In genomic region chr6:115992981-115993380, GRCm38 (mm10) we compare ENCODE assay signal across 8 mouse cellular contexts. TPM values are rescaled to one million over a fixed set of nuclear protein-coding genes. Genes with fewer than 3 reads are reported as not detected.
DNase-seq lines count a peak whose midpoint lies in the region; ATAC-seq and TF ChIP-seq lines count a peak whose summit lies in the region.

No protein-coding gene starts in this region.

- 86% methylated on average over 6 of the region's 6 CpGs for WGBS in thymus, adult 2 months
- WGBS in liver, embryonic 15.5 days (ENCODE audit: insufficient replicate concordance), result 37% methylated on average over 6 of the region's 6 CpGs

- peak; percentile 38 for DNase-seq in thymus, adult 2 months
- no peak for DNase-seq in thymus, postnatal 10 days (ENCODE audit: low spot score in 2 of 2)
- no peak for DNase-seq in right cerebral cortex, adult 2 months (ENCODE audit: low spot score in 2 of 2)
- no peak for DNase-seq in gastrocnemius, postnatal 10 days
- DNase-seq in testis, postnatal 10 days (ENCODE audit: low spot score), result no peak

- no peak overlapping the region for H3K9ac ChIP-seq in liver, embryonic 15.5 days

- H3K9me3 ChIP-seq in erythroblast, embryonic 14.5 days (ENCODE audit: control insufficient read depth, low read length), result peaks cover 11% of the 10 kb centered on the region; the same call in 1 of the 2 replicates
- H3K9me3 ChIP-seq in liver, embryonic 15.5 days (replicated peaks), result no peaks in the 10 kb centered on the region

- peak overlapping the region; percentile 42 for H3K27ac ChIP-seq in thymus, adult 2 months (ENCODE audit: control insufficient read depth, insufficient read depth, low read length)
- H3K27ac ChIP-seq in liver, embryonic 15.5 days (replicated peaks), result no peak overlapping the region

- H3K36me3 ChIP-seq in erythroblast, embryonic 14.5 days (ENCODE audit: control insufficient read depth), result no peaks in the 10 kb centered on the region
- H3K36me3 ChIP-seq in thymus, adult 2 months (ENCODE audit: control insufficient read depth, insufficient read depth, low read length), result no peaks in the 10 kb centered on the region
- H3K36me3 ChIP-seq in liver, embryonic 15.5 days (replicated peaks), result no peaks in the 10 kb centered on the region

- H3K4me2 ChIP-seq in liver, embryonic 15.5 days, result peak overlapping the region; percentile 80

- TF ChIP-seq CTCF in thymus, adult 2 months (IDR thresholded peaks at IDR 0.05; ENCODE audit: borderline replicate concordance, control insufficient read depth, extremely low read depth, insufficient read depth, low read length, poor library complexity), result peak; percentile 7; the same call in 1 of the 2 replicates

- peak overlapping the region; percentile 63 for H3K4me3 ChIP-seq in erythroblast, embryonic 14.5 days (replicated peaks)
- H3K4me3 ChIP-seq in thymus, adult 2 months (ENCODE audit: control insufficient read depth, insufficient read depth, low read length), result peak overlapping the region; percentile 96
- peak overlapping the region; percentile 59 for H3K4me3 ChIP-seq in liver, embryonic 15.5 days (replicated peaks)

- no peak for TF ChIP-seq POLR2A in thymus, adult 2 months (IDR thresholded peaks at IDR 0.05; ENCODE audit: control insufficient read depth, extremely low read depth, insufficient read depth, low read length, poor library complexity)

- peaks cover 28% of the 10 kb centered on the region for H3K4me1 ChIP-seq in erythroblast, embryonic 14.5 days (ENCODE audit: control insufficient read depth)
- peaks cover 71% of the 10 kb centered on the region for H3K4me1 ChIP-seq in thymus, adult 2 months (replicated peaks; ENCODE audit: control insufficient read depth, insufficient read depth, low read length)
- peaks cover 46% of the 10 kb centered on the region for H3K4me1 ChIP-seq in liver, embryonic 15.5 days (replicated peaks)

- no peak for ATAC-seq in erythroblast, adult 5-6 weeks (replicated peaks; ENCODE audit: low FRiP score, poor library complexity, severe bottlenecking)
- ATAC-seq in liver, embryonic 15.5 days (ENCODE audit: insufficient read depth), result no peak

- peaks cover 76% of the 10 kb centered on the region for H3K27me3 ChIP-seq in erythroblast, embryonic 14.5 days (ENCODE audit: control insufficient read depth)
- no peaks in the 10 kb centered on the region for H3K27me3 ChIP-seq in thymus, adult 2 months (ENCODE audit: control insufficient read depth, insufficient read depth, low read length)
- H3K27me3 ChIP-seq in liver, embryonic 15.5 days, result peaks cover 91% of the 10 kb centered on the region

RNA-seq across cellular contexts. Expression of gene Plxnd1, which starts 1.8 kb away (rescaled TPM):
- 0.11 and 0.18 TPM in 2 replicates for polyA plus RNA-seq in erythroblast, embryonic 14.5 days (2012)
- 10.0 and 55.1 TPM in 2 replicates for total RNA-seq in erythroblast, adult 5-6 weeks (2015; ENCODE audit: low replicate concordance)
- 11.8 and 18.1 TPM in 2 replicates for total RNA-seq in erythroblast, adult 5-6 weeks (2017; ENCODE audit: low replicate concordance)
- polyA plus RNA-seq in thymus, adult 2 months (2012; rRNA removed), result 466 and 519 TPM in 2 replicates
- polyA plus RNA-seq in liver, embryonic 15.5 days (2015; fragmentation: Nextera tagmentation; extraction: Ambion mirVana), result 8.1 and 9.7 TPM in 2 replicates
- 100 to 1,000 TPM in 1 of 2 experiments, 10 to 100 TPM in 1; 90.1 to 127 TPM for total RNA-seq in gastrocnemius, postnatal 10 days (2021)

RNA-seq across cellular contexts. Expression of gene H1foo, which starts 48.2 kb away (rescaled TPM):
- polyA plus RNA-seq in erythroblast, embryonic 14.5 days (2012), result 0.09 TPM in 1 of 2 replicates, not detected in the other
- total RNA-seq in erythroblast, adult 5-6 weeks (2015; ENCODE audit: low replicate concordance), result not detected in 2 replicates
- total RNA-seq in erythroblast, adult 5-6 weeks (2017; ENCODE audit: low replicate concordance), result not detected in 2 replicates
- 0.71 and 0.81 TPM in 2 replicates for polyA plus RNA-seq in thymus, adult 2 months (2012; rRNA removed)
- polyA plus RNA-seq in liver, embryonic 15.5 days (2015; fragmentation: Nextera tagmentation; extraction: Ambion mirVana), result not detected in 2 replicates
- total RNA-seq in gastrocnemius, postnatal 10 days (2021), result not detected

Comparison
In these comparisons a context has a peak if more than half of its experiments do, and no peak if none do; other contexts are left out.
1. RNA of gene Plxnd1, which starts 1.8 kb away (polyA plus RNA-seq): 466 to 519 TPM in thymus, adult 2 months; 8.1 to 9.7 TPM in liver, embryonic 15.5 days and 0.11 to 0.18 TPM in erythroblast, embryonic 14.5 days; every median in the first group is over 10 times any median in the second.
2. Peak in every context shown above with its lines, with median percentiles within 50 percentile points of each other: H3K4me3 ChIP-seq.